Mouse (Mus musculus) adrenal gland, postnatal 4 days (tissue): ENCODE data around the gene Arid2. TPM values are rescaled to one million over a fixed set of nuclear protein-coding genes. Genes with fewer than 3 reads are reported as not detected.
A peak's percentile ranks its signal among the peaks of the same experiment; 100 is the strongest.
"Not testable (repeated sequence)": the region's sequence is repeated elsewhere in the genome, so short reads cannot be mapped to it uniquely, and the experiment has no call there.

Source experiments
- DNase-seq, 2 experiments: peaks; one replicate each; pipeline ENCODE4 v3.0.0; 2021 to 2022; ENCODE audit warnings: low spot score in 2 of 2, mixed read lengths in 2 of 2
- total RNA-seq, 2 experiments: library from RNA; stranded (reverse); gene quantifications; 2 replicates each; pipeline ENCODE4 v1.2.3; 2021

Arid2 gene
- total RNA-seq, 2 experiments from 2014 or later, result 63.6 to 69.3 TPM

DNA sequence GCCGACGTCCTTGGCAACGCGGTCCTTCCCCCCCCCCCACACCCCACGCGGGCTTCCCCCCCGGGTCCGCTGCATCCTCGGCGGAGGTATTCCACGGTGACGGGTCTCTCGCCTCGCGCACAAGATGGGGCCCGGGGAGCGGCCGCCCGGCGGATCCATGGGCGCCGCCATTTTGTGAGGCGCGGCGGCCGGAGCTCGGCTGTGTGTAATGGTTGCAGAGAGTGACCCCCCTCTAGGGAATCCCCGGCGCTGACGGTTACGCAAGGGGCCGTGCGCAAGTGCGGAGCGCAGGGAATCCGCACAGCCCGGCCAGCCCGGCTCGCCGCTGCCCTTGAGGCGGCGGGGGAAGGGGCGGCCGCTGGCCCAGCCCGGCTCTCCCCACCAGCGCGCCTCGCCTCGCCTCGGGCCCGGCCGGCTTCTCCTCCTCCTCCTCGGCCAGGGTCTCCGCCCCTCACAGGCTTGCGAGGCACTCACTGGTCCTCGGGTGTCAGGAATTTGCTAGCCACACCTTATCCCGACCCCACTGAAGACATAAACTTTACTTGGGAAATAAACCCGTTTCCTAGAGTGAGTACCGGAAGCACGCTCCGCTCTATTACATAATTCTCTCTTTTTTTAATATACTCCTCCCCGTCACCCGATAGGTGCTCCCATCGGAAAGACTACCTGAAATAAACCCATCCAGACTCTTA lies 1.8 kb upstream of the Arid2 start:
- DNase-seq, result peak; percentile 80 to 84

DNA sequence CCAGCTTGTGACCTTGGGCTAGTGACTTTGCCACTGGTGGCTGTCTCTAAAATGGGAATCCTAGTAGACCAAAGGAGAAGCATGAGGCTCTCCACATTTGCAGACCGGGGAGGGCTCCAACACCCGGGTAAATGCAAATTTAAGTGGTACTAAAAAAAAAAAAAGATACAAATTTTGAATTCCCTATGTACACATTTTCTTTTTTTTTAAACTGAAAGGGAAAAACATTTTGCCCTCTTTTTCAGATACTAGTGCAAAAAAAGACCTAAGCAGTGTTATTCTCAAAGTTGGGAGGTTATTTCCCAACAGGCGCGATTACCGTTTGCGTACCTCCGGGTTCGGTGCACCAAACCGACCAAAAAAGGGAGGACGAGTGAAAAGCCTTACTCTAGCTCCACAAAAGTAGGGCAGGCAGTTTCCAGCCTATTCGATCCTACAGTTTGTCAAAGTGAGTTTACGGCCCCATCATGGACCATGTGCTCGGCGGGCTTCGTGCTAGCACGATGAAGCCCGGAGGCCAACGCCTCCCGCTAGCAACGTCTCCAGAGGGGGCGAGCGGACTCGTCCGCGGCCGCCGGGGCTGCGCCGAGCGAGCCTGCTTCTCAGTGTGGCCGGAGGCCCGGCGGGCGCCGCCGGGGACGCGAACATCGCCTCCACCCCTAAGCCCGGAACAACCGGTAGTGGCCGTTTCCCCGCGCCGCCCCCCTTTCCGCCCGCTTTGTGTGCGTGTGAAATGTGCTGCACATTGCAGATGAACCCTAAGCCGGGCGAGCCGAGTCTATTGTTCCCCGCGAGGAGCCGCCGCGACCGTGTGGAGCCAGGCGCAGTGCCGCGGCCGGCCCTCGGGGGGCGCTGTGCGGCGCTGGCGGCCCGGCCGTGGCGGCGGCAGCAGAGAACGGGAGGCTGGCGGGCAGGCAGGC lies 1.0 kb upstream of the Arid2 start:
- DNase-seq, result peak; percentile 88 to 94

DNA sequence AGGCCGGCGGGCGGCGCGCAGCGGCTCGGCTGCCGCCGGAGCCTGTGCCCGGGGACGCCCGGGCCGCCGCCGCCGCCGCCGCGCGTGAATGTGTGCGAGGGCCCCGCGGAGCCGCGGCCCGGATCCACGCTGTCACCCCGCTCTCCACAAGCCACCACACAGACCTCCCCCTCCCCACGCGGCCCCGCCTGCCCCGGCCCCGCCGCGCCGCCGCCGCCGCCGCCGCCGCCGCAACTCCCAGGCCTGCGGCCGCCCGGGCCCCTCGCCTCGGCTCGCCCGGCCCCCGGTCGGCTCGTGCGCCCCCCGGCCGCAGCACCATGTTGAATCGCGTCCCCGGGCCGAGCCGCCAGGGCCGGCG lies 404 bp upstream of the Arid2 start:
- no peak for DNase-seq

DNA sequence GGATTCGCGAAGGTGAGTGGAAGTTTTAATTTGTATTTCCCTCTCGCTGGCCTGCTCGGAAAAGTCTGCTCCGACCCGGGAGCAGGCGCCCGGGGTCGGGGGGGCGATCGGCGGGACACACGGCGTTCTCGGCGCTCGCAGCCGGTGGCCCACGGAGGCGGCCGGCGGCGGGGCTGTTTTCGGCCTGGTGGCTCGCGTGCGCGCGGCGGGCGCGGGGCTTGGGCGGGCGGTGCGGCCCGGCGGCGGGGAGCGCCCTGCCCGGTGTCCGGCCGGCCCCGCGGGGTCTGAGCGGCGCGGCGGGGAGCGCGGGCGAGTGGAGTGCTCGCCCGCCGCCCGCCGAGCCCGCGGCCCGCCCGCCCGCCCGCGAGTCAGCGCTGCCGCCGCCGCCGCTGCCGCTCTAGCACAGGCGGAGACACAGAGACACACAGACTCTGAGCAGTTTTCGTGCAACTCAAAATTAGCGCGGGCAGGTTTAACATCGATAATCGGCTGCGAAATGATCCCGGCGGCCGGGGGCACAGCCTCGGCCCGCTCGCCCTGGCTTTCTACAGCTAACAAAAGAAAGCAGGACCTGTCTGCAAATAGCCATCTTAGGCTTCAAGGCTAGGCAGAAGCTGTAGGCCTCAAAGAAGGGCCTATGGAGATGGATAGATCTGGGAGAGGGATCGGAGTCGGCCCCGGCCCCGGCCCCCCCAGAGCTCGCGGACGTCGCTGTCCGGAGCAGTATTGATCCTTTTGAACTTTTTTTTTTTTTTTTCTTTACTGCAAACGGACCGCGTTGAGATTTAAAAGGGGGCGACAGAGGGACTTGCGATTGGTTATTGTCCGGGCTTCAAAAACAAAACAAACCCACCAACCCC lies 888 bp downstream of the Arid2 start:
- DNase-seq, result peak; percentile 17 to 34

DNA sequence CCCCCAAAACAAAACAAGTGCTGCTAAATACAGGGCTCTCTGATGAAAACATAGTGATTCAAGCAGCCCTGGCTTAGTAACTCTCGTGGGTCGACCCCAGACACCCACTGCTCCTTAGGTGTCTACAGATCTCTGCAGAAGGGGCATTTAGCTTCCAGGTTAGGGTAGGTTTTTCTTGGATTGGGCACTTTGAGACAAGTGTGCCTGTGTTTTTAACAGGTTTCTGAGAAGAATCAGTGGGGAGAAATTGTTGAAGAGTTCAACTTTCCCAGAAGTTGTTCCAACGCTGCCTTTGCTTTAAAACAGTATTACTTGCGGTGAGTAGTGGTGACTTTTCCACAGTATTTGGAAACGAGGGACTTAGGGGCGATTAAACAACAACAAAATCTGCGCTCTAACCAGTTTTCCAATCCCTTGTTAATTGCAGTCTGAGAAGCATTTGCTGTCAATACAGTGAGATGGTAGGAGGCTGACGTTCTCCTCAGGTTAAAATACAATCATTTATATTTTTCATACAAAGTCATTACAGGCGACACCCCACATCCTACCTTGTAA lies 1.6 kb downstream of the Arid2 start:
- DNase-seq, result no peak

DNA sequence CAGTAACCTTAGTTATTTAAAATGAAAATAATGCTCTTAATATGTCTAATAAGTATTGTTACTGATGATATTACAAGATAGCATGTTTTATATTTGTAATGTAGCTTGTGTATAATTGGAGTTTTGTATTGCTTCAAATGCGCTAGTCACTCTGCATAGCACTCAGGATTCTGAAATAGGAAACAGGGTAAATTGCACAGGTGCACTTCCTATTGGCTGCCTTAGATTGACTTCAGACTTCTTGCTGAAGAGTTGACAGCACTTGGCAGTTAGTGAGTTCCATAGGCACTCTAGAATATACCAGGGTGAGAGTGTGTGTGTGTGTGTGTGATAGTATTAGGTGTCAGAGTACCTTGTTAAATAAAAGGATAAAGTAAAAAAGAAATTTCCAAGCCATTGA lies 2.7 kb downstream of the Arid2 start:
- no peak for DNase-seq

DNA sequence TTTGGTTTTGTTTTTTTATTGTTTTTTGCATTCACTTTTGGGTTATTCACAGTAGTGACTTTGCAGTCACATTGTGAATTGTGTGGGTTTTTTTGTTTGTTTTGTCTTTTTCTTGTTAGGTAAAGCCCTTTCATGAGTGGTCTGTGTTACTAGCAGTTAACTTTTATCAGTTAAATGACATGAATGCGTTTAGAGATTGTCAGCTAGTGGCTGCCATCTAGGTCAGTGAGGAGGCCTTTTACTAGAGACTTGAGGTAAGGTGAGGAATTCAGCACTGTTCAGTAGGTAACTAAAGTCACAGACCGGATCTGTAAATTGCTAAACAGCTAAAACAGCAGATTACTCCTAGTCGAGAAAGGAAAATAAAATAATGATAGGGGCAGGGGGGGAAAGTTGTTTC lies 6.1 kb downstream of the Arid2 start:
- no peak for DNase-seq

DNA sequence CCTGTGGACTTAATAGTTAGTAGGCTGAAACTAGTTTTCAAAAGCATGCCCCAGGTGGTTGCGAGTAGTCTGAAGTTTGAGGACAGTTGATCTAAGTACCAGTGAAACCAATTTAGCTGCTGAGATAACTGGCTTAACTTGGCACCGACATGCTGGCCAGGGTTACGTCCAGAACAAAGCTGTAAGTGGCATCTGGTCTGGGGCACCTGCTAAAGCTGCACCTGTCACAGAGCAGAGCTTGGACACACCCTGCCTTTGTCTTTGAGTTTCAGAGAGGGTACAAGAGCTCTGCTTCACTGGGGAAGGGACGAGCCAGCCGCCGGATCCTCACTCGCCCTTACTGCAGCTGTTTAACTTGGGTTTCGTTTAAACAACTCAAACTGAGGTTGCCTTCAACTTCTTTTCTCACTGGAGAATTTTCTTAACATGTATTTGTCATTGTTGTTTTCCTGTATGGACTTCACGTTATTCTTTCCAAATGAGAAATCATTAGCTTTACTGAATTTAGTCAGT lies 9.8 kb downstream of the Arid2 start:
- no peak for DNase-seq

DNA sequence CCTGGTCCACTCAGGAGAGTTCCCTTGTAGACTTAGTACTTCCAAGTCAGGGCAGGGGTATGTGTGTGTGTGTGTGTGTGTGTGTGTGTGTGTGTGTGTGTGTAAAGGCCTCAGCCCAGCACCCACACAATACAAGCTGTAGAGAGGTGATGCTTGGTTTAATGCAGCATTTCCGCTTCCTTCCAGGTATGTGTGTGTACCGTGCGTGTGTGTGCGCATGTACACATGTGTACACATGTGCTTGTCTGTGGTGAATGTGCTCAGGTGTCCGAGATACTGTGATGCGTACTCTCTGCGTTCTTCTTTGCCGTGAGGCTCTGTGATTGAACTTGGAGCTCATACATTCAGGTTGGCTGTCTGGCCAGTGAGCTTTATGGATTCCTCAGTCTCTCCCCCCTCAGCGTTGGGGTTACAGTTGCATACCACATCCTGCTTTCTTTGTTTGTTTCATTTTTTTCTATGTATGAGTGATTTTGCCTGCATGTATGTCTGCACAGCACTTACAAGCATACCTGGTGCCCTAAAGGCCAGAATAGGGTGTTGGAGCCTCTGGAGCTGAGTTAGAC lies 10.4 kb downstream of the Arid2 start:
- no peak for DNase-seq

DNA sequence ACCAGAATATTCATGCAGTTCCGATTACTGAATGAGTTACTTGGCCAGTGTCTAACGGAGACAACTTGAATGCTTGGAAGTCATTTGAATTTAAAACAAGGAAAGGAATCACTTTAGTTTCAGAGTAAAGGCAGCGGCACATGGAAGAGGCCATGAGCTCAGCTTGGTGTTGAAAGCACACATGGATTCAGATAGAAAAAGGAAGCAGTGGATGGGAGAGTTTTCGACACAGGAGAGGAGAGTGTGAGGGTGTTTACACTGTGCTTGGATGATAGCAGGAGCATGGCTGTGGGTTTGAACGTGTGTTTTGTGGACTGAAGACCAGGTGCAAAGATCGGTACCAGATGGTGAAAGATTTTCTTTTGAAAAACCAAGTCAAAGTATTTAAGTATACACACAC lies 22.0 kb downstream of the Arid2 start:
- DNase-seq, result no peak

DNA sequence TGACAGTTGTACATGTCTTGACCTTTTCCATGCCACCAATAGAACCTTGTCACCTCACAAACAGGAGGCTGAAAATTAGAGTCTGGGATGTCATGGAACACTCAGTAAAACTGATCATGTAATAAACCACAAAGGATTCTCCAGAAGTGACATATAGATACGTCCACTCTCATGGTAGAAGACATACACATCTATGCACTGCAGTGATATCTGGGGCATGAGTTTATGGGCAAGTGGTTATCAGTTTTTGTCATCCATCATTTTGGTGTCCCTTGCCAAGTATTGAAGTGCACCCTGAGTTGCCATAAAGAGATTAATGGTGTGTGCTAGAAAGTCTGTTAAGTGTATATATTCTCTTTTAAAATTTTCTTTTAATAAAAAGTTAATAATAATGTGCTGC lies 25.6 kb downstream of the Arid2 start:
- DNase-seq, result no peak

DNA sequence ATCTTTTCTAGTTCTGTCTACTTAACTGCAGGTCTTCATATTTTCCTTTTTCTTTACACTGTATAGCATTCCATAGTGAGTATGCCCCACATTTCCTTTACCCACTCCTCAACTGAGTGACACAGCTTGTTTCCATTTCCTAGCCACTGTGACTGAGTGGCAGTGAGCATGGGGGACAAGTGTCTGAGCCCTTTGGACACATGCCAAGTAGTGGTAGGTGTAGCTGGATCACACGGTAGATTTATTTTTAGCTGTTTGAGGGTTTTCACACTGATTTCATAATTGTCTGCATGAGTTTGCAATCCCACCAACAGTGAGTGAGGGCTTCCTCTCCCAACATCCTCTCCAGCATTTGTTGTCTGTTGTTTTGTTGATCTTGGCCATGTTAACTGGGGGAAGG lies 28.3 kb downstream of the Arid2 start:
- no peak for DNase-seq

DNA sequence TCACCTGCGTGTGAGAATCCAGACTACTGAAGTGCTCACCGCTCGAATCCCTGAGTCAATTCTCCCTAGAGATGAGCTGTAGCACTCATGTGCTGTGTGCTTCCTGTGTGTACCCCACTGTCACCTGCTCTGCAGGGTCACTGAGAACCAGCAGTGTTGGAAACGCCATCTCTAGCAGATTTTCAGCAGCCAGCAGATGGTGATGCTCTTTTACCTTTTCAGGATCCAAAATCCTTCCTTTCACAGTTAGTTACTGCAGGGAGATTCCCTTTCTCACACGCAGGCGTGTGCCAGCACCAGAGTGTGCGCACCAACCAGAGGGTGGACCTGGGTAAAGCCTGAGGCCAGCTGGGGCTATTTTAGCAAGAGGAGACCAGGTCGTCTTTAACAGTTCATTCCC lies 32.0 kb downstream of the Arid2 start:
- no peak for DNase-seq

DNA sequence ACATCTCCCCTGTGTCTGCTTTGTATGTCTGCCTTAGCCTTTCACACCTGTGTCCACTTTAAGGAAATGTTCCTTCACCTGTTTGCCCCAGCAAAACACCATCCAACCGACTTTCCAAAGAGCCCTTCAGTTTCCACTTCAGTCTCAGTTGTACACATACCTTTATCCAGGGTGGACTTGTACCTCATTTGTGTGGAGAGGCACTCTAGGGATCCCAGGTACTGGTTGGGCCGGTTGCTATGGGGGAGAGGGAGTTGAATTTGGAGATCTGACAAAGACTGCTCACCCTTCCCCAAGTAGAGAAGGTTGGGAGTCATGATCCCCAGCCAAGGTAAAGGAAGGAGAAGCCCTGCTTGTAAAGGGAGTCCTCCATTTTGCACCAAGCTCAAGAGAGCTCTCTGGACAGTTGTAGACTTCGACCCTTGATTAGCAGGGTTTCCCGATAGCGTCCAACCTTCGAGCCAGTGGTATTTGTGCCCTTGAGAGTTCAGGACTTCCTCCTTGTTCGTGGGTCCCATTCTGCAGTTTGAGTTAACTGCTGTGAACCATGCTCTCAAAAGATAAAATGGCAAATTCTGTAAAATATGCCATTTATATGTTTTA lies 38.5 kb downstream of the Arid2 start:
- no peak for DNase-seq

DNA sequence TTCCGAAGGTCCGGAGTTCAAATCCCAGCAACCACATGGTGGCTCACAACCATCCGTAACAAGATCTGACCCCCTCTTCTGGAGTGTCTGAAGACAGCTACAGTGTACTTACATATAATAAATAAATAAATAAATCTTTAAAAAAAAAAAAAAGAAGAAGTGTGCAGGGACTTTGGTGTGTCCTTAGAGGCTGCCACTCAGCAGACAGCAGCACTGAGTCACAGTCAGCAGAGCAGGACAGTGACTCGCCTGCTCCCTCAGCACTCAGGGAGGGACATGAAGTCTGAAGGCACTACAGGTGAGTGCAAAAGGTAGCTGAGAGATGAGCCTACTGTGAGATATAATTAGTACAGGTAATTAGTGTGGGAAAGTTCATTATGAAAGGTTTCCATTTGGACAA lies 41.4 kb downstream of the Arid2 start:
- not testable (repeated sequence) for DNase-seq

DNA sequence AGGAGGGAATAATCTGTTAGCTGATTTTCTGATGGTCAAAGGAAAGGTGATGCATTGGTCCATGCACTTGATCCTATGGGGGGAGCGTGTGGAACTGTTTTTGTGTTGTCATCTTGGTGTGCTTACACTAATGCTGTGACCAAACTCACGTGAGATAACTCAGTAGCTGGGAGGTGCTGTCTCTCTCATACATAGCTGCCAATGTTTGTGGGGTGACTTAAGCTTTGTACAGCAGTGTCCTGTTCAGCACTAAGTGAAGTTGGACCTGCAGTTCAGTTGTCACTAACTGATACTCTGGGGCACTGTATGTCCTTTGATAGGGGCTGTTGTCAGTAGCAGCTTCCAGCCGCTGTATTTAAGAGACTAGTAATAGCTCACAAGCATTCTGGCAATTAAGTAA lies 43.2 kb downstream of the Arid2 start:
- DNase-seq, result no peak

DNA sequence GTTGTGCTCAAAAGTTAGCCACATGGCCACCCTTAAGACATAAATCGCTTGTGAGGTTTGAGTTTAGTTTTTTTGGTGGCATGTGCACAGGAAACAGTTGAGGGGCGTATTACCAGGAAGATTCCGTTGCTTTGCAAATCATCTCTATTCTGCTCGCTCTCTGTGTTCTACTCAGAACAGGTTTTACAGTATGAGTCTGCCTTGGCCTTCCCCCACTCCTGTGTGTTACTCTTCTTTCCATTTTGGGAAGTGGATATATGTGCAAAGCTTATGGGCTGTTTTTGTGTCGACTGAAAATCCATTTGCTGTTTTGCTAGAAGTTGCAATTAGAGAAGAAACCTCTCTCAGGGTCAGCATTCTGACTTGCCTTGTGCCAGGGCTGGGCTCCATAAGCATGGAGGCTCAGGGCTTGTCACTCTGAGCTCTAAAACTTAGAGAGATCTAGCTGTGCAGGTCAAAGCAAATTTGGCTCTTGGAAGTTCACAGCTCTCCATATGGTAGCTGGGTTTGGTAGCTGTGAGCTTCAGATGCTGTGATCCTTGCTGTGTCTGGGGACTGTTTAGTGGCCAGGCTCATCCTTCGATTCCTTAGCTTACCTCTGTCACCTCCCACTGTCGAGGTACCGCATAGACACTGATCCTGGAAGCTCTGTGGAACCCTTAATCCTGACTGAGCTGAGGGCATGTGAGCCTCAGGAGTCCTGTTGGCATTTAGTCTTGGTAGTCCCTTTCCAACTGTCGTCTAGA lies 45.3 kb downstream of the Arid2 start:
- no peak for DNase-seq

DNA sequence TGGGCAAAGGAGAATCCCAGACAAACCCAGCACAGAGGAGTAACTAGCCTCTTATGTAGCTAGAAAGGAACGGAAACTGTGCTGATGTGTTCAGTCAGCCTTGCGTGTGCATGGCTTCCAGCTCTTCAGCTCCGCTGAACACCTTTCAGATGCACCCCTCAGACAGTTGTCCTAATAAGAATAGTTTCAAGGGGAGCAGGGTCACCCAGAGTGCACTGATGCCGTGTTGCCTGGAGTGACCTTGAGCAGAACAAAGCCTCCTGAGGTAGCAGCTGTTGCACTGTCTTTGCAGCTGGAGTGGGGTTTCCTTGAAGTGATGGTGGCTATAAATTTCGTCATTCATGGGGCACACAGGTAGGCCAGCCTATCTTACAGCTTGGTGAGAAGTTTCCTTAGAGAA lies 46.0 kb downstream of the Arid2 start:
- DNase-seq, result no peak

DNA sequence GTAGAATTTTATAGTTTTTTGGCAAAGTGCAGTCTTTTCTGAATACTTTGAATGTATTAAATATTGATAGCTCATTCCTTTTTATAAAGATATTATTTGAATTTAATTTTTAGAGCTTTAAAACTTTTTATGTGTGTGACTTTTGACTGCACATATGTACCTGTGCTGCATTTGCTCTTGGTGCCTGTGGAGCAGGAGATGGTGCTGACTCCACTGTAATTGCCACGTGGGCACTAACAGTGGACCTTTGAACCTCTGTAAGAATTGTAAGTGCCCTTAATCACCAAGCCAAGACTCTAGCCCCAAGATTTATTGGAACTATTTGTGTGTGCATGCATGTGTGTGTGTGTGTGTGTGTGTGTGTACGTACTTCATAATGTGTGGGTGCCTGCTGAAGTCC lies 53.6 kb downstream of the Arid2 start:
- no peak for DNase-seq

DNA sequence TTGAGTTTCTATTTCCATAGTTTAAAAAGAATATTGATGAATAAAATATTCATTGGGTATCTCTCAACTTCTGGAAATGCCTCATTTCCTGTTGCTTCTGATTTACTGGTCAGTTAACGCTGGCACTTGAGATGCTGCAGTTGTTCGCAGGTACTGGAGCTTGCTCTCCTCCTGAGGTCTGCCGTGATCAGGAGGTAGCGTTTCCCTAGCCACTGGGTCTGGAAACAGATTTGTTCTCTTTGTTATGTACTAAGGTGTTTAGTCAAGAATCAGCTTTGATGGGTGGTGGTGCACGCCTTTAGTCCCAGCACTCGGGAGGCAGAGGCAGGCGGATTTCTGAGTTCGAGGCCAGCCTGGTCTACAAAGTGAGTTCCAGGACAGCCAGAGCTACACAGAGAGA lies 54.8 kb downstream of the Arid2 start:
- DNase-seq, result no peak
